Mouse (Mus musculus): Measurements from ENCODE around the gene Gm49403. TPM values are rescaled to one million over a fixed set of nuclear protein-coding genes. Genes with fewer than 3 reads are reported as not detected.

Gene Gm49403
- polyA plus RNA-seq, 1 experiment, result not detected

DNA sequence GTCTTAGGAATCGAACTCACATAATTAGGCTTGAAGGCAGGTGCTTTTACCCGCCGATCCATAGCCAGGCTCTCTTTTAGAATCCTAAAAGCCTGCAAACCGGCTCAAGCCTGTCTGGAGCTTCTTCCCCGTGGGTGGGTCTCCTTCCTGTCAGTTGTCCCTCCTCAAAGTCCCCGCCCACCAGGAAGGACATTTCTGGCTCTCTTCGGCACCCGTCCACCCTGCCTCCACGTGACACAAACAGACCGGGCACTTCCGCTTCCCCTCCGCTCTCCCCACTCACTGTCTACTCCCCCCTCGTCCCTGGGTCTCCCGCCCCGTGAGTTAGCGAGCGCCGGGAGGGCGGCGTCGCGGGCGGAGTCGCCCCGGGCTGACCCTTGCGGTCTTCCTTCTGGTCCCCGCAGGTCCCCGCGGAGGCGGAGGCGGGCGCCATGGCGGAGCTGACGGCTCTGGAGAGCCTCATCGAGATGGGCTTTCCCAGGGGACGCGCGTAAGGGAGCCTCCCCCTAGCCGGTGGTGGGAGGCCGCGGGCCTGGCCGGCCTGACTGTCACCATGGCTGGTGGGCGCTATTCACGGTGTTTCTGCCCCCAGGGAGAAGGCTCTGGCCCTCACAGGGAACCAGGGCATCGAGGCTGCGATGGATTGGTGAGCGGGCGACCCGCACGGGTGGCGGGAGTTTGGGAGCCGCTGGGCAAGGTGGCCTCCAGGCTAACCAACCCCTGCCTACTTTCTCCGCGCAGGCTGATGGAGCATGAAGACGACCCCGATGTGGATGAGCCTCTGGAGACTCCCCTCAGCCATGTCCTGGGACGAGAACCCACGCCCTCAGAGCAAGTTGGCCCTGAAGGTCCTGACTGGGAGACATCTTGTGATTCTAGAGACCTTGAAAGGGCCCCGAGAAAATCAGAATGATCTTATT lies 12.2 kb upstream of the Gm49403 start, which contains the start of gene Ubxn1:
Gene Ubxn1 (plus strand): TSS at position 230 of the 920 bp plus-strand sequence.
- DNase-seq, result peak; percentile 99
- Histone ChIP-seq H3K27me3 (ENCODE audit: control insufficient read depth, insufficient read depth, low read length) (no peaks in the 10 kb centered on the region), H3K36me3 (ENCODE audit: control insufficient read depth, insufficient read depth, low read length) (peaks cover 18% of the 10 kb centered on the region), H3K4me1 (replicated peaks; ENCODE audit: control insufficient read depth, insufficient read depth, low read length) (peaks cover 9% of the 10 kb centered on the region), H3K27ac (ENCODE audit: control insufficient read depth, insufficient read depth, low read length) (peak within 1 kb of the TSS; percentile 35), H3K4me3 (ENCODE audit: control insufficient read depth, insufficient read depth, low read length) (peak within 1 kb of the TSS; percentile 92)
- TF ChIP-seq POLR2A (IDR thresholded peaks at IDR 0.05; ENCODE audit: control insufficient read depth, extremely low read depth, insufficient read depth, low read length, poor library complexity) (peak; percentile 63; the same call in 1 of the 2 replicates), CTCF (IDR thresholded peaks at IDR 0.05; ENCODE audit: borderline replicate concordance, control insufficient read depth, extremely low read depth, insufficient read depth, low read length, poor library complexity) (0 out of 2 replicates have a peak, but pooled peaks have one; percentile 21)
- under 1% methylated on average over 59 of the region's 59 CpGs for WGBS

DNA sequence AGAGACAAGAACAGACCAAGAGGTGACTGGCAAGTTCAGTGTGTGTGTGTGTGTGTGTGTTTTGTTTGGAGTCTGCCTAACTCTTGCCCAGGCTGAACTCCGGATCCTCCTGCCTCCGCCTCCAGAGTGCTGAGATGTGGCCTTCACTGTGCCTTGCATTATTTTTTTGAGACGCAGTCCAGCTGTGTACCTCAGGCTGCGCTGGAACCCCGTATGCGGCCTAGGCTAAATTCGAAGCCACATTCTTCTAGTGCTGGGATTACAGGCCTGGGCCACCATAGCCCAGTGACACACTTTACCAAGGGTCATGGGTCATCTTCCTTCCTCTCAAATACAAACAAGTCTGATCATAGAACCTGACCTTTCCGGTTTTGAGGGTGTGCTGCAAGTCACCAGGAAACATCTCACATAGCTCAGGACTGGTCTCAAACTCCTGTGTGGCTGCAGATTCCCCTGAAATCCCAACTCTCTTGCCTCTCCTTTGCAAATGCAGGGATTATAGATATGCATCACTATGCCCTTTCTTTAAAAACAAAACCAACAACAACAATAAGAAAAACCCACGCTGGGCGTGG lies 11.4 kb upstream of the Gm49403 start:
- 77% methylated on average over 10 of the region's 10 CpGs for WGBS
- Histone ChIP-seq H3K36me3 (ENCODE audit: control insufficient read depth, insufficient read depth, low read length) (peaks cover 18% of the 10 kb centered on the region), H3K27me3 (ENCODE audit: control insufficient read depth, insufficient read depth, low read length) (no peaks in the 10 kb centered on the region), H3K27ac (ENCODE audit: control insufficient read depth, insufficient read depth, low read length) (no peak overlapping the region), H3K4me1 (replicated peaks; ENCODE audit: control insufficient read depth, insufficient read depth, low read length) (peaks cover 9% of the 10 kb centered on the region), H3K4me3 (ENCODE audit: control insufficient read depth, insufficient read depth, low read length) (peak overlapping the region; percentile 92)
- no peak for DNase-seq
- TF ChIP-seq POLR2A (IDR thresholded peaks at IDR 0.05; ENCODE audit: control insufficient read depth, extremely low read depth, insufficient read depth, low read length, poor library complexity), result no peak

DNA sequence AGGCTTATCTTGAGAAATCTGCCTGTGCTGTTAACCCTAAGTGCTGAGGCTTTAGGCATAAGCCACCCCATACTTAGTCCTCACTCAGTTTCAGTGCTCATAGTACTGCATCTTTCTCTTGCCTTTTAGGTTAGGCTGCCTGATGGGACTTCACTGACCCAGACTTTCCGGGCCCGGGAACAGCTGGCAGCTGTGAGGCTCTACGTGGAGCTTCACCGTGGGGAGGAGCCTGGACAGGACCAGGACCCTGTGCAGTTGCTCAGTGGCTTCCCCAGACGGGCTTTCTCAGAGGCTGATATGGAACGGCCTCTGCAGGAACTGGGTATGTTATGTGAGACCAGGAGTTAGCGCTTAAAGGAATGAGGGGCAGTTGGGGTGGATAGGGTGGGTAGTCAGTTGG lies 8.7 kb upstream of the Gm49403 start:
- no peak for TF ChIP-seq POLR2A (IDR thresholded peaks at IDR 0.05; ENCODE audit: control insufficient read depth, extremely low read depth, insufficient read depth, low read length, poor library complexity)
- TF ChIP-seq CTCF (IDR thresholded peaks at IDR 0.05; ENCODE audit: borderline replicate concordance, control insufficient read depth, extremely low read depth, insufficient read depth, low read length, poor library complexity), result no peak
- no peak overlapping the region for H3K4me3 ChIP-seq (ENCODE audit: control insufficient read depth, insufficient read depth, low read length)
- WGBS, result 98% methylated on average over 7 of the region's 7 CpGs
- H3K27ac ChIP-seq (ENCODE audit: control insufficient read depth, insufficient read depth, low read length), result no peak overlapping the region
- peaks cover 10% of the 10 kb centered on the region for H3K4me1 ChIP-seq (replicated peaks; ENCODE audit: control insufficient read depth, insufficient read depth, low read length)
- H3K36me3 ChIP-seq (ENCODE audit: control insufficient read depth, insufficient read depth, low read length), result peaks cover 18% of the 10 kb centered on the region
- no peaks in the 10 kb centered on the region for H3K27me3 ChIP-seq (ENCODE audit: control insufficient read depth, insufficient read depth, low read length)
- no peak for DNase-seq

DNA sequence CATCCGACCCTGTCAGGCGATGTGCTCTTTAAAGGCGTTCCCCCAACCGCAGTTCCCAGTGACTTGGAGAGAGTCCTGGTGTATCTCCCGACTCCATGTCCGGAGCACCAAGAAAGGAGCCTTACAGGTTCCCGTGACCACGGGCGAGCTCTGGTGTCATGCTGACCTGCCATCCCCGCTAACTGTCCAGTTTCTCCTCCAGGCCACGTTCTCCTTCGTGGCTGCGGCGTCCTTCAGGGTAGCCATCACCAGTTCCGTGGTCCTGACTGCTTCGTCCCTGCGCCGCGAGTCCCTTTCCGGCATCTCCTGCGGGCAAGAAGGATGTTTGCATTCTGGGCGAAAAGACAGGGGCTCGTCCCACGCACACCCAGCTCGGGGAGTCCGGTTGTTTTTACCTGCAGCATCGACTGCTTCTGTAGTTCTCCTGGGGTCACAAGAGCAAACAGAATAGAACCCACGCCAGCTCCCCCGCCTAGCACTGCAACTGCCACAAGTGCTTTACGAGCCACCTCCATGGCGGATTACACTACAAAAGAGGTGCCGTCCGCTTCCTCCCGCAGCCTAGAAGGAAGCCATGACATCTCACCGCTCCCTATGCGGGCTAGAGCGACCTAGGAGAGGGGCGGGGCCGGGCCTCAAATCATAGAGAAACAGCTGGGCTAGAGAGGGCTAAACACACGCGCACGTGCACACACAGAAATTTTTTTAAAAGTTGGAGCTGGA lies 3.3 kb upstream of the Gm49403 start, which contains the start of gene Uqcc3:
Gene Uqcc3 (minus strand): TSS at position 613 of the 723 bp plus-strand sequence.
- H3K4me3 ChIP-seq (ENCODE audit: control insufficient read depth, insufficient read depth, low read length), result peak within 1 kb of the TSS; percentile 95
- H3K27ac ChIP-seq (ENCODE audit: control insufficient read depth, insufficient read depth, low read length), result peak within 1 kb of the TSS; percentile 66
- H3K4me1 ChIP-seq (replicated peaks; ENCODE audit: control insufficient read depth, insufficient read depth, low read length), result peaks cover 5% of the 10 kb centered on the region
- peak; percentile 93 for TF ChIP-seq POLR2A (IDR thresholded peaks at IDR 0.05; ENCODE audit: control insufficient read depth, extremely low read depth, insufficient read depth, low read length, poor library complexity)
- no peak for TF ChIP-seq CTCF (IDR thresholded peaks at IDR 0.05; ENCODE audit: borderline replicate concordance, control insufficient read depth, extremely low read depth, insufficient read depth, low read length, poor library complexity)
- peak; percentile 93 for DNase-seq
- H3K36me3 ChIP-seq (ENCODE audit: control insufficient read depth, insufficient read depth, low read length), result no peaks in the 10 kb centered on the region
- WGBS, result under 1% methylated on average over 42 of the region's 42 CpGs
- no peaks in the 10 kb centered on the region for H3K27me3 ChIP-seq (ENCODE audit: control insufficient read depth, insufficient read depth, low read length)

DNA sequence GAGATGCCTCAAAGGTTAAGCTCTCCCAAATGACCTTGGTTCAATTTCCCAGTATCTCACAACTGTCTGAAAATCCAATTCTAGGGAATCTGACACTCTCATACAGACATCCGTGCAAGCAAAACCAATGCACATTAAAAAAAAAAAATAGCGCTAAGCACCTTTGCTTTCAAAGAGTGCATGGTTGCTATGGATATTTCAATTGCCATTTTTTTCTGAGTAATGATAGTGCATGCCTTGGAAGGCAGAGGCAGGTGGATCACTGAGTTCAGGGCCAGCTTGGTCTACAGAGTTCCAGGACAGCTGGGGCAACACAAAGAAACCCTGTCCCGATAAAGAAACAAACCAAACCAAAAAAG lies 2.7 kb upstream of the Gm49403 start:
- DNase-seq, result no peak
- Histone ChIP-seq H3K27ac (ENCODE audit: control insufficient read depth, insufficient read depth, low read length) (no peak overlapping the region), H3K36me3 (ENCODE audit: control insufficient read depth, insufficient read depth, low read length) (no peaks in the 10 kb centered on the region), H3K4me1 (replicated peaks; ENCODE audit: control insufficient read depth, insufficient read depth, low read length) (peaks cover 5% of the 10 kb centered on the region), H3K27me3 (ENCODE audit: control insufficient read depth, insufficient read depth, low read length) (no peaks in the 10 kb centered on the region), H3K4me3 (ENCODE audit: control insufficient read depth, insufficient read depth, low read length) (no peak overlapping the region)
- 2% methylated on average over 3 of the region's 3 CpGs for WGBS
- TF ChIP-seq CTCF (IDR thresholded peaks at IDR 0.05; ENCODE audit: borderline replicate concordance, control insufficient read depth, extremely low read depth, insufficient read depth, low read length, poor library complexity) (no peak), POLR2A (IDR thresholded peaks at IDR 0.05; ENCODE audit: control insufficient read depth, extremely low read depth, insufficient read depth, low read length, poor library complexity) (no peak)

DNA sequence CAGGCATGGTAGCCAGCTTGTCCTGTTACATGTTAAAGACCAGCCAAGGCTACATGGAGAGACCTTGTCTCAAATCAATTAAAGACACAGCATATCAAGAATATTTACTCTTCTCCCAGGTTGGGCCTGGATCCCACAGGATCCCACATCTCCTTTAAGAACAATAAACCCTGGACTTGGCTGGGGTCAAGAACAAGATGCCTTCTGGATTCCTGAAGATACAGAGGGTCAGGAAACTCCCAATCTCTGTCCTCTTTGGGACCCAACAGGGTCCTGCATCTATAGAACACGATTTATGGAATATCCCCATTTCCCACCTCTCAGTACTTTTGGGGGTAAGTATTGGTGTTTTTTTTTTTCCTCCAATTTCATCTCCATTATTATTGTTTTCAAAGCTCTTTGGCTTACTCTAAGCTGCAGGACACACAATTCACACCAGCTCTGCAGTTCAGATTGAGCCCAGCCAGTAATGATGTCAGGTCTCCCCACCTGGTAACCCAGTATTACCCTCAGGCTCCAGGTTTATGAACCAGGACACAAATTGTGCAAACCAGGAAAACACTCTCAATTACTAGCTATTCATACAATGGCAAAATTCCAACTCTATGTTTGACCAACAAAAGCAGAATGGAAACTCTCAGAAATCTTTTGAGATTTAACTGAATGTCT lies 3.3 kb downstream of the Gm49403 start:
- H3K27ac ChIP-seq (ENCODE audit: control insufficient read depth, insufficient read depth, low read length), result no peak overlapping the region
- 88% methylated on average over 1 of the region's 1 CpGs for WGBS
- H3K4me1 ChIP-seq (replicated peaks; ENCODE audit: control insufficient read depth, insufficient read depth, low read length), result peaks cover 8% of the 10 kb centered on the region
- no peak overlapping the region for H3K4me3 ChIP-seq (ENCODE audit: control insufficient read depth, insufficient read depth, low read length)
- TF ChIP-seq CTCF (IDR thresholded peaks at IDR 0.05; ENCODE audit: borderline replicate concordance, control insufficient read depth, extremely low read depth, insufficient read depth, low read length, poor library complexity) (no peak), POLR2A (IDR thresholded peaks at IDR 0.05; ENCODE audit: control insufficient read depth, extremely low read depth, insufficient read depth, low read length, poor library complexity) (no peak)
- H3K36me3 ChIP-seq (ENCODE audit: control insufficient read depth, insufficient read depth, low read length), result peaks cover 6% of the 10 kb centered on the region
- no peak for DNase-seq
- H3K27me3 ChIP-seq (ENCODE audit: control insufficient read depth, insufficient read depth, low read length), result no peaks in the 10 kb centered on the region

All from thymus, adult 2 months (tissue).